Mouse (Mus musculus): Measurements from ENCODE around the gene Wdr74. TPM values are rescaled to one million over a fixed set of nuclear protein-coding genes. Genes with fewer than 3 reads are reported as not detected.
A peak's percentile ranks its signal among the peaks of the same experiment; 100 is the strongest.

Wdr74 gene
- total RNA-seq, 2 experiments from 2014 or later: 47.4 to 55.0 TPM

DNA sequence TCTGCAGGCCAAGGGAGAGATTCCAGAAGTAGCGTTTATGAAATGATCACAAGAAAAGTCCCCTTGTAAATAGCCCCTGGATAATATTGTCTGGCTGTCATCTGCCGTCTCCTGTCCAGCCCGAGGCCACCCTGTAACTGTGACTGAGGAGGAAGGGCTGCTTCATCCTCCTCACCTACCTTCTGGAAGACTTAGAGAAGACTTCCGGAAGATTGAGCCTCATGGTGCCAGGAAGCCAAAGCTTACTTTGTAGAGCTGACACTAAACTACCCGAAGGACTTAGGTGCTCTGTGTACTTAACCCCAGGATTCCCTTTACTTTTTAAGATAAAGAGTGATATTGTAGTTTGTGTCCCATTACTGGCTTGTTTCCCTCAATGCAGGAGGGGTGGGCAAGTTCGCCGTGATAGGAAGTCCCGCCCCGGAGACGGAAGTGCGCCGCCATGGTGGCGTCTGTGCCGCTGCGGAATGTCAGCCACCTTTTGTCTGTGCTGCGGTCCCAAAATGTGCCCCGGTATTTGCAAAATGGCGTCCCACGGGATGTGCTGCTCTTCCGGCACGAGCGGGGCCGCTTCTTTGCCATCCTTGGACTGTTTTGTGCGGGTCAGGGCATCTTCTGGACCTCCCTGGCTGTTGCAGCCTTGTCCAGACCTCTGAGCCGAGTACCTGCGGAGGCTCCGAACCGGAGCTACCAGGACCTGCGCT lies 35.1 kb downstream of the Wdr74 start, which contains the start of gene Tmem223:
Gene Tmem223, plus strand, starts transcription at position 430 of the 704 bp plus-strand sequence.
- DNase-seq (ENCODE audit: low spot score in 2 of 2): peak; percentile 86 to 87
- TF ChIP-seq CTCF (conservative IDR thresholded peaks at IDR 0.05): peak; percentile 45
- Histone ChIP-seq H3K4me3 (peak within 1 kb of the TSS; percentile 97), H3K27ac (peak within 1 kb of the TSS; percentile 96)

DNA sequence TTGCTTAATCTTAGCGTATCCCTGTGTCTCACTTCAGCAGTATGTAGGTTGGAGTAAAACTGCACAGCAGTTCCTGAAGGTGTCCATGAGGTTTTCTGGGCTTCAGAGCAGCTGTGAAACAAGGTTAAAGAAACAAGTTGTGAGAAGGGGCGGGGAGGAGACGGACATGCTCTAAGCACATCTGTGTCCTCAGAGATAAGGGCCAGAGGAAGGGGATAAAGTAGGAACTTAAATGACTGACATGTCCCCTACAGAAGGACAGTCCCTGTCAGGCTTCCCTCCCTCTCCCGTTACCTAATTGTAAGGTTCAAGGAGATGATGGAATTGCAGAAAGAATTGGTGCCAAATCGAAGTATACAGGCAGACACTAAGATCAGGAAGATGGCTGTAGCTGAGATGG lies 37.4 kb downstream of the Wdr74 start:
- H3K4me3 ChIP-seq: no peak overlapping the region; the same call in 1 of the 2 replicates

DNA sequence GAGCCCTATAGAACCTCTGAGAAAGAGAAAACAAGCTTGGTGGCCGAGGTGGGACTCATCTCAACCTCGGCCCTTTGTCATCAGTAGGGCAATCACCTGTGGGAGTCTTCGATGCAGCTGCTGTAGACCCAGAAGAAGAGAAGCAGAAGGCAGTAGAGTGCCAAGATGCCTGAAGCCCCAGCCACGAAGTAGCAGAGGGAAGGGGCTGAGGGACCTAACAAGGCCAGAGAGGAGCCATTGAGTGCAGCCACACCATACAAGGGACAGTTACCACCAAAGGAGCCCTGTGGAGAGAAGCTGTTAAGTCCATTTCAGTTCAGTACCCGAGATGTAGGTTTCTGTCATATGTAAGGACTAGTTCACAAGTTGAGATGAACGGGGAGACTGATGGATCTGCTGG lies 37.8 kb downstream of the Wdr74 start:
- no peak for TF ChIP-seq CTCF (conservative IDR thresholded peaks at IDR 0.05)
- DNase-seq (ENCODE audit: low spot score in 2 of 2): no peak
- peak overlapping the region; percentile 33; the same call in 1 of the 2 replicates for H3K27ac ChIP-seq
- peak overlapping the region; percentile 95; the same call in 1 of the 2 replicates for H3K4me3 ChIP-seq

More for the DNA sequence above, 37.4 kb downstream of the Wdr74 start:
- TF ChIP-seq CTCF (conservative IDR thresholded peaks at IDR 0.05): no peak
- no peak for DNase-seq (ENCODE audit: low spot score in 2 of 2)
- H3K27ac ChIP-seq: peak overlapping the region; percentile 33; the same call in 1 of the 2 replicates

DNA sequence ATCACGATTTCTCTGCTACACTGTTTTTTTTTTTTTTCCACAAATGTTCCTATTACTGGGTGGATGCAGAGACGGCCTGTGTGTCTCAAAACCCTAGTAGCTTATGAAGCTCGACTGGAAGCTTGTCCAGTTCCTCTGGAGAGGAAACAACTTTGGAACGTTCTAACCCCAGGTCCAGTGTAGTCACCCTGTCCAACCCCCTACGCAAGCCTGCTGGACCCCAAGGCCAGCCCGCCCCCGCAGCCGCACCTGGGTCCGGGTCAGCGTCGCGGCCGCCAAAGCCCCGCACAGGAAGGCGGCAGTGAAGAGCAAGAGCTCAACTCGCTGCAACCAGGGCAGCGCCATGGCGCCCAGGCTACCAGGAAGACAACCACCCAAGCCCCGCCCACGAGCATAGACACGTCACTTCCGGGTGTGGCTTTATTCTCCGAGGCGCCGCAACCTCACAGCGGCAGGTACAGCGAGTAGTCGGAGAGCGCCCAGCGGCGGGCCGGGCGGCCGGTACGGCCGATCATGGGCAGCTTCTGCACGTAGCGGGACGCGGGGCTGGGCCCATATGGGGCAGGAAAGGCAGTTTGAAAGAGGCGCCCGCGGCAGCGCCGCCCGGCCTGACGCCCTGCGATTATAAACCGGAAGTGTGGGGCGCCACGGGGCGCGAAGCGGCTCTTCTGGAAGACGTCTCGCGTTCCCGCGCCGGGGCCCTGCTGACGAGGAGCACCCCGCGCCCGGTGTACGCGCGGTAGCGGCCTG lies 38.6 kb downstream of the Wdr74 start, which contains the start of gene Tmem179b:
Gene Tmem179b, minus strand, starts transcription at position 382 of the 750 bp plus-strand sequence.
- peak within 1 kb of the TSS; percentile 98 for H3K27ac ChIP-seq
- peak; percentile 40 for TF ChIP-seq CTCF (conservative IDR thresholded peaks at IDR 0.05)
- DNase-seq (ENCODE audit: low spot score in 2 of 2): peak; percentile 94 to 96
- peak within 1 kb of the TSS; percentile 95 for H3K4me3 ChIP-seq

DNA sequence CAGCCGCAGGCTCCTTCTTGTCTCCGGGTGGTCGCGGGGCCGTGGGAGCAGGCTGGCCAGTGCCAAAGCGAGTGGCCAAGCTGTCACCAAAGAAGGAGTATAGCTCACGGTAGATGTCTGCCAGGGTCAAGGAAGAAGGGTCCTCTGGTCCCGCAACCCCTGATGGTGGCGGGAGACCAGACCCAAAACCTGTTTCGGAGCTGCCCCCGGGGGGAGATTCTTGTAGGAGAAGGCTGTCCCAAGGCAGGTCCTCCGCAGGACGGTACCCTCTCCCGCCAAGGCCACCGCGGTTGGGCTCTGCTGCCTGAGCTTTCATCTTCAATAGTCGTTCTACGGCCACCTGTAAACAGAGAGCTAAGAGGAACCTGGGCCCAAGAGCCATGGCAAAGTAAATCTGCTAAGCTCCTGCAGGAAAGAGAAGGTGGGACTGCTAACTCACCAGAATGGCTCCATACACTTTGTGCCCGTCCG lies 39.4 kb downstream of the Wdr74 start:
- peak overlapping the region; percentile 95 for H3K4me3 ChIP-seq
- no peak for TF ChIP-seq CTCF (conservative IDR thresholded peaks at IDR 0.05)
- DNase-seq (ENCODE audit: low spot score in 2 of 2): peak in 1 of 2 experiments; percentile 16
- peak overlapping the region; percentile 98 for H3K27ac ChIP-seq

DNA sequence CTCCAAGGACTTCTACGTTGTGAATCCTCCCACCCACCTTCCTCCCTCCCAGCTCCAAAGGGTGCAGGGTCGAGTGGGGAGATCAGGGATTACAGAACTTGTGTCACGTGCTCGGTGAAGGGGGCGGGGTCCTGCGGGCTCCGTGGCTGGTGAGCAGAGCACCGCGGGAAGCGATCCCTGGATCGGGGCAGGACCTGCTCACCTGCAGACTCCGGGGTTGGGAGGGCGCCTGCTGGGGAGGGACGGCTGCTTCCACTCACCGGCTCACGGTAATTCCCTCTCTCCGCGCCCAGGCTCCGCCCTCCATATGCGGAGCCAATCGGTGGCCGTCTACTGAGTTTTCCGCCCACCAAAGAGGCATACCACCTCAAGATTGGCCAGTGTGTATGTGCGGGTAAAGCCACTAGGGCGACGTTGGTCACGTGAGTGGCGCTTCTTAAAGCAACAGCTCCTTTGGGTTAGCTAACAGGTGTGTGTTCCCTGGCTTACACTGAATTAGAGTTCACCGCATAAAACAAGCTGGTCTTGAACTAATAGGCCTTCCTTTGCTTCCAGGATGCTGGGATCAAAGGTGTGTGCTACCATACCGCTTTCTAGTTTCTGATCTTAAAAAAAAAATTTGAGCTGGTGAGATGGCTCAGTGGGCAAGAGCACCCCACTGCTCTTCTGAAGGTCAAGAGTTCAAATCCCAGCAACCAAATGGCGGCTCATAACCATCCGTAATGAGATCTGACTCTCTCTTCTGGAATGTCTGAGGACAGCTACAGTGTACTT lies 50.6 kb downstream of the Wdr74 start, which contains the start of gene Taf6l:
Gene Taf6l, minus strand, starts transcription at position 410 of the 774 bp plus-strand sequence.
- Histone ChIP-seq H3K27ac (peak within 1 kb of the TSS; percentile 83), H3K4me3 (peak within 1 kb of the TSS; percentile 82)
- TF ChIP-seq CTCF (conservative IDR thresholded peaks at IDR 0.05): peak; percentile 78
- peak; percentile 87 to 94 for DNase-seq (ENCODE audit: low spot score in 2 of 2)

DNA sequence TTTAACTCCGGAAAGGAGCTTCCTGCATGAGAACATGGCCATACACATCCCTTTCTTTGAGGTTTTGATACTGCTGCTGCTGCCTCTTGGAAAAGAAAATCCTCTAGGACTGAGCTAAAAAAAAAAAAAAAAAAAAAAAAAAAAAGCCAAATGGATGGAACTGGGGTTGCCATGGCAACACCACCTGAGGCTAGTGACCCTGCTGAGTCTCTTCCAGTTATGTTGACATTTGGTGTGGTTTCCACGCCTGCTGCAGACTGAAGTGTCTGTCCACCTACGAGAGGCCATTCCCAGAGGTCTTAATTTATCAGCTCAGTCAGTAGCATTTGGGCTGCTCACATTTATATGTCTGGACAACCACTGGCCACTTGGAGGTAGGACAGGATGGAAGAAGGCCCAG lies 52.9 kb downstream of the Wdr74 start:
- TF ChIP-seq CTCF (conservative IDR thresholded peaks at IDR 0.05): no peak
- DNase-seq (ENCODE audit: low spot score in 2 of 2): no peak
- Histone ChIP-seq H3K27ac (peak overlapping the region; percentile 89), H3K4me3 (no peak overlapping the region)

DNA sequence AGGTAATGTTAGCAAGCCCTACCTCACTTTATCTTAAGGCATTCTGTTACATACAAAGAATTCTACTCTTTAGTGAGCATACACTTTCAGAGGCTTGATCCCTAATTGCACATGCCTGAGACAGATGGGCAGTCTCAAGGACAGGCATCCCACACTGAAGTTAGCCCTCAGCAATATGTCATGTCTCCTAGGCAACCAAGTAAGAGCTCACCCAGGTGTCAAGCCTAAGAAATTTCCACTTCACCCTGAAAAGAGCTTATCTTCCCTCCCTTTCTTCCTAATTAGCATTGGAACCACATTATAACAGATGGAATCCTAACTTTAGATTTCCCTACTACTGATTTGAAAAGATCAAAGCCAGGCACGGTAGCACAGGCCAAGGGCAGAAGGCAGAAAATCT lies 53.5 kb downstream of the Wdr74 start:
- peak in 1 of 2 experiments; percentile 34 for DNase-seq (ENCODE audit: low spot score in 2 of 2)

DNA sequence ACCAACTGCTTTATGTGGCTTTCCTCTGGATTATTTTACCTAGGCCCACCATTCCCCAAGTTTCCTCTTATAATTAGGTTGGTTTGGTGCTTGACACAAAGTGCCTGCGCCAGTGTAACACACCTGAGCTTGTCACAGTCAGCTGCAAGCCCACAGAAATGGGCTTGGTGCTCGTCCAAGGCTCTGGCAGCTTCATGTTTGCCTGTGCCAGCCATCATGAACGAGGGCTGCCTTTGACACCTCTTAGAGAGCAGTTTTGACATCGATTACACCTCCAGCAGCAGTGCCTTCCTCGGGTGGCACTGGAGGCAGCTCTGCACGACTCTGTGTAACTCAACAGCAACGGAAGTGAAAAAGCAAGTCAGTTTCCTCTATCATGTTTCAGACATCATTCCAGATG lies 54.5 kb downstream of the Wdr74 start:
- no peak for TF ChIP-seq CTCF (conservative IDR thresholded peaks at IDR 0.05)
- Histone ChIP-seq H3K27ac (peak overlapping the region; percentile 89), H3K4me3 (no peak overlapping the region)
- no peak for DNase-seq (ENCODE audit: low spot score in 2 of 2)

More for the DNA sequence above, 53.5 kb downstream of the Wdr74 start:
- Histone ChIP-seq H3K4me3 (no peak overlapping the region), H3K27ac (peak overlapping the region; percentile 89)
- no peak for TF ChIP-seq CTCF (conservative IDR thresholded peaks at IDR 0.05)

Small RNAs within 50 kb of the gene (microRNA-seq; reads per million reads assigned to microRNA genes)
- 0 reads per million in 2 experiments for gene Mir6992

Other genes starting within 250 kb of the Wdr74 start
- 1 to 10 TPM; 6.6 to 9.7 TPM for gene Slc22a8, start 144.6 kb upstream of the Wdr74 start, total RNA-seq (2021)
- 1 to 10 TPM; 2.2 to 2.8 TPM for gene Slc22a6, start 117.8 kb upstream of the Wdr74 start, total RNA-seq (2021)
- 100 to 1,000 TPM; 179 to 190 TPM for gene Chrm1, start 72.0 kb upstream of the Wdr74 start, total RNA-seq (2021)
- gene Slc3a2, start 12.5 kb upstream of the Wdr74 start, total RNA-seq (2021): 100 to 1,000 TPM; 149 to 151 TPM
- 1 to 10 TPM; 1.5 to 3.4 TPM for gene 1700092M07Rik, start 4.9 kb downstream of the Wdr74 start, total RNA-seq (2021)
- gene Stx5a, start 5.6 kb downstream of the Wdr74 start, total RNA-seq (2021): 10 to 100 TPM; 69.5 to 78.4 TPM
- 100 to 1,000 TPM; 102 to 106 TPM for gene Nxf1, start 21.2 kb downstream of the Wdr74 start, total RNA-seq (2021)
- 10 to 100 TPM; 75.4 to 82.7 TPM for gene Tmem223, start 35.2 kb downstream of the Wdr74 start, total RNA-seq (2021)
- gene Tmem179b, start 38.6 kb downstream of the Wdr74 start, total RNA-seq (2021): 1 to 10 TPM; 7.4 to 7.7 TPM
- gene Taf6l, start 50.6 kb downstream of the Wdr74 start, total RNA-seq (2021): 10 to 100 TPM; 15.7 to 18.4 TPM
- gene Polr2g, start 62.8 kb downstream of the Wdr74 start, total RNA-seq (2021): 100 to 1,000 TPM; 113 to 120 TPM
- gene Zbtb3, start 66.7 kb downstream of the Wdr74 start, total RNA-seq (2021): 1 to 10 TPM; 5.8 to 6.5 TPM
- gene Ttc9c, start 83.5 kb downstream of the Wdr74 start, total RNA-seq (2021): 10 to 100 TPM; 36.5 to 37.9 TPM
- gene Hnrnpul2, start 84.2 kb downstream of the Wdr74 start, total RNA-seq (2021): 100 to 1,000 TPM; 123 to 127 TPM
- 1 to 10 TPM in 1 of 2 experiments, not detected in 1; 3.4 TPM for gene AC129217.1, start 93.9 kb downstream of the Wdr74 start, total RNA-seq (2021)
- gene Bscl2, start 101.6 kb downstream of the Wdr74 start, total RNA-seq (2021): 100 to 1,000 TPM; 101 TPM
- gene Gng3, start 103.4 kb downstream of the Wdr74 start, total RNA-seq (2021): 100 to 1,000 TPM; 160 TPM
- under 1 TPM; 0.32 to 0.44 TPM for gene Lrrn4cl, start 114.9 kb downstream of the Wdr74 start, total RNA-seq (2021)
- gene Ubxn1, start 135.7 kb downstream of the Wdr74 start, total RNA-seq (2021): 100 to 1,000 TPM in 1 of 2 experiments, 10 to 100 TPM in 1; 93.5 to 100 TPM
- gene Uqcc3, start 145.1 kb downstream of the Wdr74 start, total RNA-seq (2021): 10 to 100 TPM; 32.5 to 32.8 TPM
- 1 to 10 TPM; 4.8 to 6.6 TPM for gene Lbhd1, start 147.9 kb downstream of the Wdr74 start, total RNA-seq (2021)
- not detected for gene Gm49403, start 148.1 kb downstream of the Wdr74 start, total RNA-seq (2021)
- gene 1810009A15Rik, start 153.0 kb downstream of the Wdr74 start, total RNA-seq (2021): 10 to 100 TPM; 25.3 to 30.0 TPM
- gene Gm49416, start 153.1 kb downstream of the Wdr74 start, total RNA-seq (2021): 1 to 10 TPM; 2.0 to 2.9 TPM
- 10 to 100 TPM; 24.4 to 25.6 TPM for gene Ints5, start 157.2 kb downstream of the Wdr74 start, total RNA-seq (2021)
- 100 to 1,000 TPM; 114 to 118 TPM for gene Ganab, start 162.2 kb downstream of the Wdr74 start, total RNA-seq (2021)
- 100 to 1,000 TPM; 167 to 191 TPM for gene B3gat3, start 184.5 kb downstream of the Wdr74 start, total RNA-seq (2021)
- gene Rom1, start 193.5 kb downstream of the Wdr74 start, total RNA-seq (2021): 1 to 10 TPM; 4.4 to 5.7 TPM
- 10 to 100 TPM; 11.5 to 11.7 TPM for gene Eml3, start 193.7 kb downstream of the Wdr74 start, total RNA-seq (2021)
- 10 to 100 TPM; 58.0 to 68.7 TPM for gene Mta2, start 206.0 kb downstream of the Wdr74 start, total RNA-seq (2021)
- 10 to 100 TPM; 20.7 to 20.8 TPM for gene Tut1, start 218.0 kb downstream of the Wdr74 start, total RNA-seq (2021)
- 100 to 1,000 TPM; 238 to 242 TPM for gene Eef1g, start 231.2 kb downstream of the Wdr74 start, total RNA-seq (2021)